ENCODE assay signal across 8 mouse cellular contexts in genomic region chr5:122989001-122989525, GRCm38 (mm10). TPM values are rescaled to one million over a fixed set of nuclear protein-coding genes. Genes with fewer than 3 reads are reported as not detected.
DNase-seq lines count a peak whose midpoint lies in the region.

No protein-coding gene starts in this region.

- intact Hi-C loops in left cerebral cortex, postnatal 36 days (cut with DNase I) = loop anchor here (2.0 kb wide), 1 partner anchor 26 kb away; the partner anchor contains the start of gene Orai1

- peak; percentile 94 for DNase-seq in T-cell, adult 2 months (ENCODE audit: low spot score)
- DNase-seq in cerebellum, postnatal 14 days = peak; percentile 86 to 87
- DNase-seq in gastrocnemius, postnatal 10 days = peak; percentile 80
- peak; percentile 96 for DNase-seq in induced T-regulatory cell, adult 2 months (ENCODE audit: low read depth)
- DNase-seq in left cerebral cortex, postnatal 36 days (ENCODE audit: low spot score in 2 of 2) = peak; percentile 70 to 81
- DNase-seq in mesoderm, embryonic 11.5 days (ENCODE audit: low read depth, low spot score) = peak; percentile 76
- DNase-seq in right cerebral cortex, postnatal 25 days = peak; percentile 76
- DNase-seq in urinary bladder, postnatal 4 days (ENCODE audit: low spot score in 2 of 2) = peak; percentile 64 to 74

RNA-seq across cellular contexts. Expression of gene Kdm2b, which starts 0.6 kb away (rescaled TPM):
- 10 to 100 TPM; 18.4 to 23.8 TPM for total RNA-seq in gastrocnemius, postnatal 10 days (2021)
- total RNA-seq in left cerebral cortex, postnatal 36 days (2021) = 10 to 100 TPM; 23.7 to 27.3 TPM

RNA-seq across cellular contexts. Expression of gene Orai1, which starts 25.8 kb away (rescaled TPM):
- 10 to 100 TPM; 43.8 to 45.4 TPM for total RNA-seq in gastrocnemius, postnatal 10 days (2021)
- total RNA-seq in left cerebral cortex, postnatal 36 days (2021) = 1 to 10 TPM; 7.0 to 7.9 TPM

RNA-seq across cellular contexts. Expression of gene Morn3, which starts 57.8 kb away (rescaled TPM):
- total RNA-seq in gastrocnemius, postnatal 10 days (2021) = not detected
- total RNA-seq in left cerebral cortex, postnatal 36 days (2021) = not detected

Comparison
In these comparisons a context has a peak if more than half of its experiments do, and no peak if none do; other contexts are left out.
1. Peak in every context shown above with its lines: DNase-seq.
2. RNA of gene Orai1, which starts 25.8 kb away (total RNA-seq): 43.8 to 45.4 TPM in gastrocnemius, postnatal 10 days; 7.0 to 7.9 TPM in left cerebral cortex, postnatal 36 days; every median in the first group is over 4 times any median in the second.